ENCODE assay signal across 9 mouse cellular contexts in the genomic region with DNA sequence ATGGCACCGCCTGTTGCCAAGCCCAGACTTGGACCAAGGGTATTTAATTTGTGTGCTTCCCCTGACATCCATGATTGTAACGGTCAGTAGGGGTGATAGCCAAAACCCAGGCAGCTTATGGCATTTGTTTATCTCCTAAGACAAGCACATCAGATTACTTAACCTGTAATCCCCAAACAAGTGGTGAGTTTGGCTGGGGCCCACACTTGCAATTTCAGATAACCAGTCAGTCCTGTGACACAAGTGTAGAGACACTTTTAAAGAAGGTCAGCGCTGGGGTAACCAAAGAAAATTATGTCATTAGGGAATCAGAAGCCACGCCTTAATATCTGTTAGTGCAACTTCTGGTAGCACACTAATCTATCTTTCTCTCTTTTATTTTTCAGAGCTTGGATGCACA.
DNase-seq lines count a peak whose midpoint lies in the region; ATAC-seq and TF ChIP-seq lines count a peak whose summit lies in the region.
"Had no signal": no experiment of that assay in that cellular context is flagged by ENCODE, and none has a peak within 500 bp of the region (broad histone marks: within the 10 kb centered on the region; RNA-seq: fewer than 3 reads in every experiment).

No protein-coding gene starts in this region.

- no peak for TF ChIP-seq POLR2A in limb, embryonic 14.5 days (IDR thresholded peaks at IDR 0.05; ENCODE audit: borderline replicate concordance, extremely low read depth, insufficient read depth, insufficient read length)

- H3K4me2 ChIP-seq in heart, embryonic 11.5 days = no peak overlapping the region
- no peak overlapping the region for H3K4me2 ChIP-seq in stomach, embryonic 14.5 days (replicated peaks; ENCODE audit: low read depth, low read length)
- no peak overlapping the region for H3K4me2 ChIP-seq in stomach, postnatal 0 days (replicated peaks; ENCODE audit: low read depth)
- 0 out of 2 replicates have a peak overlapping the region, but pooled peaks have one; percentile 6 for H3K4me2 ChIP-seq in limb, embryonic 14.5 days (replicated peaks; ENCODE audit: low read depth, low read length, severe bottlenecking)

- no peak for ATAC-seq in heart, embryonic 11.5 days (replicated peaks; ENCODE audit: insufficient number of reproducible peaks, low FRiP score, low TSS enrichment)
- no peak for ATAC-seq in stomach, embryonic 14.5 days (ENCODE audit: insufficient number of reproducible peaks, insufficient read depth, low FRiP score, low read depth)
- ATAC-seq in stomach, postnatal 0 days (ENCODE audit: low FRiP score, low TSS enrichment) = no peak
- ATAC-seq in limb, embryonic 14.5 days (ENCODE audit: low FRiP score, low read depth) = no peak

- no peak for TF ChIP-seq CTCF in stomach, postnatal 0 days (IDR thresholded peaks at IDR 0.05; ENCODE audit: low read depth)

- no peak overlapping the region for H3K9ac ChIP-seq in heart, embryonic 11.5 days (ENCODE audit: low read depth, low read length)
- no peak overlapping the region for H3K9ac ChIP-seq in stomach, embryonic 14.5 days (replicated peaks; ENCODE audit: low read depth, low read length)
- H3K9ac ChIP-seq in stomach, postnatal 0 days (ENCODE audit: low read length) = no peak overlapping the region
- H3K9ac ChIP-seq in limb, embryonic 14.5 days (ENCODE audit: low read depth, low read length, severe bottlenecking) = no peak overlapping the region

- DNase-seq in heart, adult 9 months (ENCODE audit: low spot score in 2 of 2) = no peak
- no peak for DNase-seq in stomach, postnatal 0 days (ENCODE audit: low spot score)
- DNase-seq in limb, embryonic 14.5 days (ENCODE audit: low spot score) = no peak
- DNase-seq in urinary bladder, adult 2 months (ENCODE audit: low spot score) = no peak
- no peak for DNase-seq in Muller cell, postnatal 12 days (ENCODE audit: inconsistent ontology term)
- DNase-seq in cerebellum, postnatal 36 days = no peak
- DNase-seq: right cerebral cortex, adult 18-20 months had no signal

- no peaks in the 10 kb centered on the region for H3K9me3 ChIP-seq in heart, embryonic 11.5 days (replicated peaks; ENCODE audit: control insufficient read depth, low read length)
- H3K9me3 ChIP-seq in stomach, embryonic 14.5 days (ENCODE audit: control insufficient read depth, low read depth, low read length) = no peaks in the 10 kb centered on the region
- no peaks in the 10 kb centered on the region for H3K9me3 ChIP-seq in stomach, postnatal 0 days (ENCODE audit: control insufficient read depth, low read length)
- H3K9me3 ChIP-seq in limb, embryonic 14.5 days (ENCODE audit: control insufficient read depth, low read length) = no peaks in the 10 kb centered on the region

- WGBS in heart, embryonic 11.5 days (ENCODE audit: insufficient replicate concordance) = 50% methylated on average over 4 of the region's 4 CpGs
- 59% methylated on average over 4 of the region's 4 CpGs for WGBS in stomach, embryonic 14.5 days
- WGBS in stomach, postnatal 0 days = 56% methylated on average over 4 of the region's 4 CpGs
- WGBS in limb, embryonic 14.5 days = 58% methylated on average over 4 of the region's 4 CpGs

- TF ChIP-seq EP300 in stomach, postnatal 0 days (optimal IDR thresholded peaks at IDR 0.05) = no peak

- H3K36me3 ChIP-seq in heart, embryonic 11.5 days (ENCODE audit: control insufficient read depth, insufficient read depth, low read length) = no peaks in the 10 kb centered on the region
- no peaks in the 10 kb centered on the region for H3K36me3 ChIP-seq in stomach, embryonic 14.5 days (ENCODE audit: control insufficient read depth, insufficient read depth, low read length)
- H3K36me3 ChIP-seq in stomach, postnatal 0 days (ENCODE audit: control insufficient read depth, insufficient read depth, low read length) = no peaks in the 10 kb centered on the region
- H3K36me3 ChIP-seq in limb, embryonic 14.5 days (ENCODE audit: control insufficient read depth, insufficient read depth, low read length) = no peaks in the 10 kb centered on the region

- no peak overlapping the region for H3K4me3 ChIP-seq in heart, embryonic 11.5 days (ENCODE audit: low read depth, low read length)
- no peak overlapping the region for H3K4me3 ChIP-seq in stomach, embryonic 14.5 days (ENCODE audit: low read depth, low read length)
- H3K4me3 ChIP-seq in stomach, postnatal 0 days (ENCODE audit: low read depth, low read length) = no peak overlapping the region
- no peak overlapping the region for H3K4me3 ChIP-seq in limb, embryonic 14.5 days (replicated peaks; ENCODE audit: low read length)

- H3K27ac ChIP-seq in heart, embryonic 11.5 days (ENCODE audit: low read depth, low read length) = peak overlapping the region; percentile 88
- H3K27ac ChIP-seq in stomach, embryonic 14.5 days (ENCODE audit: low read length) = peak overlapping the region; percentile 95
- no peak overlapping the region for H3K27ac ChIP-seq in stomach, postnatal 0 days (replicated peaks)
- H3K27ac ChIP-seq in limb, embryonic 14.5 days (replicated peaks; ENCODE audit: low read depth, low read length) = peak overlapping the region; percentile 86; the same call in 1 of the 2 replicates

- peaks cover 48% of the 10 kb centered on the region for H3K4me1 ChIP-seq in heart, embryonic 11.5 days (ENCODE audit: control insufficient read depth, insufficient read depth, low read length)
- peaks cover 43% of the 10 kb centered on the region for H3K4me1 ChIP-seq in stomach, embryonic 14.5 days (ENCODE audit: control insufficient read depth, insufficient read depth, low read length)
- peaks cover 9% of the 10 kb centered on the region; the same call in 1 of the 2 replicates for H3K4me1 ChIP-seq in stomach, postnatal 0 days (replicated peaks; ENCODE audit: control insufficient read depth, insufficient read depth)
- peaks cover 44% of the 10 kb centered on the region for H3K4me1 ChIP-seq in limb, embryonic 14.5 days (ENCODE audit: control insufficient read depth, insufficient read depth, low read length)

- H3K27me3 ChIP-seq in heart, embryonic 11.5 days (ENCODE audit: control insufficient read depth, insufficient read depth, low read length) = no peaks in the 10 kb centered on the region
- no peaks in the 10 kb centered on the region for H3K27me3 ChIP-seq in stomach, embryonic 14.5 days (ENCODE audit: control insufficient read depth, insufficient read depth, low read length)
- H3K27me3 ChIP-seq in stomach, postnatal 0 days (ENCODE audit: control insufficient read depth, insufficient read depth, low read length) = no peaks in the 10 kb centered on the region
- H3K27me3 ChIP-seq in limb, embryonic 14.5 days (ENCODE audit: control insufficient read depth, insufficient read depth, low read length) = no peaks in the 10 kb centered on the region
